Mouse (Mus musculus): ENCODE measurements around the gene Mul1. TPM values are rescaled to one million over a fixed set of nuclear protein-coding genes. Genes with fewer than 3 reads are reported as not detected.

Mul1 gene
- polyA plus RNA-seq, 1 experiment, result 23.9 TPM

GRCm38 (mm10) chr4:138458735-138459440, 24.4 kb downstream of the Mul1 start:
- peak in 1 of 2 experiments; percentile 41 for DNase-seq (ENCODE audit: extremely low spot score in 1 of 2, low spot score in 1 of 2)

GRCm38 (mm10) chr4:138459775-138460174, 25.3 kb downstream of the Mul1 start:
- no peak for DNase-seq (ENCODE audit: extremely low spot score in 1 of 2, low spot score in 1 of 2)

- DNase-seq (ENCODE audit: extremely low spot score in 1 of 2, low spot score in 1 of 2), result no peak
Observed at GRCm38 (mm10) chr4:138460910-138461309, 26.4 kb downstream of the Mul1 start.

- peak in 1 of 2 experiments; percentile 49 for DNase-seq (ENCODE audit: extremely low spot score in 1 of 2, low spot score in 1 of 2)
Observed at GRCm38 (mm10) chr4:138461471-138461870, 27.0 kb downstream of the Mul1 start.

GRCm38 (mm10) chr4:138462971-138463831, 28.7 kb downstream of the Mul1 start:
- DNase-seq (ENCODE audit: extremely low spot score in 1 of 2, low spot score in 1 of 2), result peak; percentile 69 to 78

GRCm38 (mm10) chr4:138463832-138464487, 29.5 kb downstream of the Mul1 start:
- DNase-seq (ENCODE audit: extremely low spot score in 1 of 2, low spot score in 1 of 2), result peak in 1 of 2 experiments; percentile 78

- DNase-seq (ENCODE audit: extremely low spot score in 1 of 2, low spot score in 1 of 2), result peak in 1 of 2 experiments; percentile 57
Observed at GRCm38 (mm10) chr4:138464667-138465353, 30.3 kb downstream of the Mul1 start.

GRCm38 (mm10) chr4:138465446-138465845, 31.0 kb downstream of the Mul1 start:
- no peak for DNase-seq (ENCODE audit: extremely low spot score in 1 of 2, low spot score in 1 of 2)

GRCm38 (mm10) chr4:138466690-138467089, 32.2 kb downstream of the Mul1 start:
- DNase-seq (ENCODE audit: extremely low spot score in 1 of 2, low spot score in 1 of 2), result no peak

- no peak for DNase-seq (ENCODE audit: extremely low spot score in 1 of 2, low spot score in 1 of 2)
Observed at GRCm38 (mm10) chr4:138467451-138467850, 33.0 kb downstream of the Mul1 start.

- peak in 1 of 2 experiments; percentile 63 for DNase-seq (ENCODE audit: extremely low spot score in 1 of 2, low spot score in 1 of 2)
Observed at GRCm38 (mm10) chr4:138469080-138469479, 34.6 kb downstream of the Mul1 start.

- DNase-seq (ENCODE audit: extremely low spot score in 1 of 2, low spot score in 1 of 2), result no peak
Observed at GRCm38 (mm10) chr4:138471241-138471640, 36.8 kb downstream of the Mul1 start.

GRCm38 (mm10) chr4:138479595-138479994, 45.1 kb downstream of the Mul1 start:
- DNase-seq (ENCODE audit: extremely low spot score in 1 of 2, low spot score in 1 of 2), result peak; percentile 80 to 92

- DNase-seq (ENCODE audit: extremely low spot score in 1 of 2, low spot score in 1 of 2), result no peak
Observed at GRCm38 (mm10) chr4:138480962-138481361, 46.5 kb downstream of the Mul1 start.

GRCm38 (mm10) chr4:138482721-138483120, 48.2 kb downstream of the Mul1 start:
- DNase-seq (ENCODE audit: extremely low spot score in 1 of 2, low spot score in 1 of 2), result no peak

GRCm38 (mm10) chr4:138488241-138488640, 53.8 kb downstream of the Mul1 start:
- no peak for DNase-seq (ENCODE audit: extremely low spot score in 1 of 2, low spot score in 1 of 2)

GRCm38 (mm10) chr4:138491088-138491487, 56.6 kb downstream of the Mul1 start:
- no peak for DNase-seq (ENCODE audit: extremely low spot score in 1 of 2, low spot score in 1 of 2)

All from frontal cortex, adult 2 months (tissue).